Mouse (Mus musculus) lung, adult 18-20 months (tissue): Measurements from ENCODE around the gene Polr2l.
A peak's percentile ranks its signal among the peaks of the same experiment; 100 is the strongest.

Experiments
- DNase-seq, 2 experiments: peaks; one replicate each; pipeline ENCODE4 v3.0.0; 2022; ENCODE audit warnings: mixed read lengths in 2 of 2

Gene Polr2l

DNA sequence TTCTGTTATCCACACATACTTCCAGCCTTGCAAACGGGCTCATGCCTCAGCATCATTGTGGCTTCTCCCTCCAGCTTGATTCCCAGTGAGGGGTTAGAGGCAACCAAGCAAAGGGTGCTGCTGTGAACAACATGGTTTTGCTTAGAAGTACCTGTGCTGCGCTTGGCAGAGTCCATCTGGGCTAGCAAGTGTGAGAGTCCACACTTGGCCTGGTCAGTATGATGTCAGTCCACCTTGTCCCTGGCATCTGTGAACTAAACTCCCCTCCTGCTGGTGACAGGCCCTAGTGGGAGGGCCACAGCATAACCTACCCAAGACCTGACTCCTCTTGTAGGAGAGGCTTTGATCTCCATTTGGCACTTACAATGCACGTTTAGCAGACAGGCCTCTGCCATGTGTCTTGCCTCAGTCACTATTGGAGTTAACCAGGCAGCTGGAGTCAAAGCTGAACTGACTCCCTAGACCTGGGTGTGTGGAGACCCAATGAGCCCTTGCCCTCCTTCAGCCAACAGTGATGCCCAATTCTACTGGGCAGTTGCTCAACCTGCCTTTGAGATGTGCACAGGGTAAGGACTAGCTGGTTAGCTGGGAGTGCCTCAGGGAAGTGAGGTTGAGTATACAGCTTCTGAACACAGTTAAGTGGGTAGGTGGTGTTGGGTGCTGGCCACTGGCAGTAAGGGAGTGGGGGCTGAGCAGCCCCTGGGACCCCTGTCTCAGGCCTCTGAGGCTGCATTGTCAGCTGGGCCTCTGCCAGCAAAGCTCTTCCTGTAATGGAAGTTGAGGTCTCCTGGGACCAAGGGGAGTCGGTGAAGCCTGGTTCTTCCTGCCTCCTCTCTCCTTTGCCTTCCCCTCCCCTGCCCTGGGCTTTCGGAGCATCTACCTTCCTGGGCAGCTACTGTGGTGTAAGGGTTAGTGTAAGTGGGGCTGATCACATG, 9.5 kb upstream of the Polr2l start:
- no peak for DNase-seq

GRCm38 (mm10) chr7:141483114-141483653, 8.3 kb upstream of the Polr2l start:
- DNase-seq = no peak

DNA sequence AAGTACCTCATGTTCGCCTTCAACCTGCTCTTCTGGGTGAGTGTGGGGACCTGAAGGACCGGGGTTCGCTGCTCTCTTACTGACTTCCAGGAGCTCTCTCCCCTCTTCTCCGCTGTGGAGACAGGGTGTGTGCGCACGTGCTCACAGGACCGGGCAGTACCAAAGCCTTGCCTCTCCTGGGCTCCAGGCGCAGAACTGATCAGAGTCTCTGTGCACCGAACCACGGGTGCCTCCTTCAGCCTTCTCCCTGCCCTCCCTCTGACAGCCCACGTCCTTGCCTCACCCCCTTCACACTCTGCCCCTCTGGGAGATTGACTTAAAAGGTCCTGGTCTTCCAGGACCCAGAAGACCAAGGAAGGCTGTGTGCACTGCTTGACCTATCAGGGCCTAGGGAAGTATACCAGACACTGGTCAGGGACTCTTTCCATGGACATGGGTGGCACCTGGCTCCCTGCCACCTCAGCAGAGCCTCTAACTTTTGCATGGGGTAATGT, 7.6 kb upstream of the Polr2l start:
- no peak for DNase-seq

DNA sequence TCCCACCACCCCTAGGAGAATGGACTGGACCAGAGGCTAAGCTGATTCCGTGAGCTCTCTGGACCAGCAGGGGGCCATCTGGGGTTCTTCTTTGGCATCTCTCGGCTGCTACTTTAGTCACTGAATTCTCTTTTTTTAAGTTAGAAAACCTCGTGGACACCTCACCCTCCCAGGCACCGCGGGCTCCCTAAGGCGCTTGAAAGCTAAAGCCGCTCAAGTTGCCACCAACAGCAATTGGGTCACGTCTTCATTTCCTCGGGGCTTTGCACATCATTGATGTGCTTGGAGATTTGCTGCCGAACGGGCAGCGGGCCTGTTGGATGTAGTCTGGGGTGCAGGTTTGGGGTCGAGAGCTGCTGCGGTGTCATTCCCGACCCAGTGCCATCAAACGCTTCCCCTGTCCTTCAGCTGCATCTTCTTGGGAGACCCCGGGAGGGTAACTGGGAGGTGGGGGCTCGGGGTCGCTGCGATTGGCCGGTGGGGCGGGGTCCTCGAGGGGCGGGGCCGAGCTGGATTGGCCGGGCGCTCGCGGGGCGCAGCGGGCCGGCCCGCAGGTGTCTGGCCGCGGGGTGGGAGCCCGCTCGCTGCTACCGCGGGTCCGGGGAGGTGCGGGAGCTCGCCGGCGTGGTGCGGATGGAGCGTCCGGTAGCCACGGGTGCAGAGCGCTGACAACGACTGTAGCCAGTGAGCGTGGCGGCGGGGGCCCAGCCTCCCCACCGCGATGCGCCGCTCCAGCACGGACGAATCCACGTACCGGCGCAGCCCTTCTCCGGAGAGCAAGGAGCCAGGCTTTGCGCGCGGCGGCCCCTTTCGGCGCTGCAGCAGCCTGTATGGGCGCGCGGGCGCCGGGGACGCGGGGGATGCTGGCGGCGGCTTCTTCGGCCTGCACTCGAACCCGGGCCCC, 6.8 kb upstream of the Polr2l start:
- DNase-seq = peak; percentile 52 to 54

GRCm38 (mm10) chr7:141480842-141481497, 6.0 kb upstream of the Polr2l start:
- peak; percentile 69 to 73 for DNase-seq

DNA sequence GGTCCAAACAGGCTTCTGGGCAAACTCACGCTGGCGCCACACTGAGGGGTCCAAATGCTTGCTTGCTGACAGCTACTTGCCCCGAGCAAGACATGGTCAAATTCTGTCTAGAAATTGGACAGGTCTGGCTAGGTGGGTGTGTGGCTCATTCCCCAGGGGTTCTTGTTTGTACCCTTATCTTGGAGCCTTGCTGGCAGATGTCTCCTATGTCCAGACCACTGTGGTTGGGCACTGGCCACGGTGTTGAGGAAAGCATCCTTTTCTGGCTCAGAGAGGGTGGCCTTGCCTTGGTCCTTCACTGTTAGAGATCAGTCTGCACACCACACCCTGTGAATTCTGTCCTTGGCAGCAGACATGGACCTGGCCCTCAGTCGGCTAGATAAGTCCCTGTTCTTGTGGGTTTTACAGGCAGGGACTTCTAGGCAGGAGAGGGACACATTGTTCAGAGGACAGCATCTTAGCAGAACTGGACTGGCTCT, 3.4 kb upstream of the Polr2l start:
- peak in 1 of 2 experiments; percentile 4 for DNase-seq

GRCm38 (mm10) chr7:141477578-141478269, 2.8 kb upstream of the Polr2l start:
- DNase-seq = peak in 1 of 2 experiments; percentile 17

GRCm38 (mm10) chr7:141476981-141477370, 2.0 kb upstream of the Polr2l start:
- DNase-seq = peak; percentile 56 to 63

- DNase-seq = peak; percentile 90 to 94
These were observed 1.5 kb upstream of the Polr2l start for GRCm38 (mm10) chr7:141476226-141476980.

- DNase-seq = peak; percentile 19 to 28
These were observed 850 bp upstream of the Polr2l start for GRCm38 (mm10) chr7:141475805-141476158.

DNA sequence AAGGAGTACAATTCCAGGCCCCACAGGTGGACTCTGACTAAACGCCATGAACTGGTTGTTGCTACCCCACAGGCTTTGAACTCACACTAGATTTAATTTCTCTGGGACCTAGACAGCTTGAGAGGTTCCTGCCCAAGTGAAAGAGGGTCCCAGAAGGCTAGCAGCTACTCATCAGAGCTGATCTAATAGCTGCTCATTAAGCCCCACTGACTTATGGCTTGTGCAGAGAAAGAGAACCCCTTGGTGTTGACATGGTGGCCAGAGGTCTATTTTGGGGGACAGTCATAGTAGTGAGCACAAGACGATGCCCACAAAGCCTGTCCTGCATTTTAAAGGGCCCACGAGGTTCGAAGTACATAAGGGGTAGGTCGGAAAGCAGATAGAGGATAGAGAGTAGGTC, 772 bp downstream of the Polr2l start:
- no peak for DNase-seq

DNA sequence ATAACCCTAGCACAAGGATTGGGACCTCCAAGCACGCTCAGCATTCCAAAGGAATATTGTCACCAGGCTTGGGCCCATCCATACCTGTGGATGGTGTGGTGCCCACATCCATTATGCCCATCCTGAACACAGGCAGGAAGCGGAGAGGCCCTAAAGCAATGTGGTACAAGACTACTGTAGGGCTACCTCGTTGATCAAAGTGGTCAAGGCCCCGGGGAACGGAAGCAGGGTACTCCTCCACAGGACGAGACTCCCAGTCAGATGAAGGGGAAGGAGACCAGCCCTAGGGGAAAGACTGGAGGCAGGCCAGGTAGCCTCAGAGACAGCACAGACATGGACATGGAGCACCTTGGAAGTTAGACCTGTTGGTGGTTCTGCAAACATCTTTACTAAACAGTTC, 2.2 kb downstream of the Polr2l start:
- DNase-seq = no peak

- no peak for DNase-seq
These were observed 2.7 kb downstream of the Polr2l start for GRCm38 (mm10) chr7:141472226-141472625.

DNA sequence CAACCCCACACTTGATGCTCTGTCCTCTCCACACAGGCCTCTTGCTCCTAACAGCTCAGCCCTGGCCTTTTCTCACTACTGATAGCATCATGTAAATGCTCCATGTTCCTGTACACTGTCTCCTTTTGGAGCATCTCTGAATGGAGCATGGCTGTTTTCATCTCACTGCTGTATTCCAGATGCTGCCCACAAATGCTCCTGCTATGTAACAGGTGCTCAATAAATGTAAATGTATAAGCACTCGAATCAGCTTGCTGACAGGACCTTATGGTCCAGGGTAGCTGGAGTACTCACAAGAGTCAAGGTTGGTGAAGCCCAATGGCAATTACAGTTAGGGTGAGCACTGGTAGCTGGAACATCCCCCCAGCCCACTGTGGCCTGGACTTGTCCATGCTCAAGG, 3.7 kb downstream of the Polr2l start:
- no peak for DNase-seq

GRCm38 (mm10) chr7:141470637-141470944, 4.3 kb downstream of the Polr2l start:
- no peak for DNase-seq

DNA sequence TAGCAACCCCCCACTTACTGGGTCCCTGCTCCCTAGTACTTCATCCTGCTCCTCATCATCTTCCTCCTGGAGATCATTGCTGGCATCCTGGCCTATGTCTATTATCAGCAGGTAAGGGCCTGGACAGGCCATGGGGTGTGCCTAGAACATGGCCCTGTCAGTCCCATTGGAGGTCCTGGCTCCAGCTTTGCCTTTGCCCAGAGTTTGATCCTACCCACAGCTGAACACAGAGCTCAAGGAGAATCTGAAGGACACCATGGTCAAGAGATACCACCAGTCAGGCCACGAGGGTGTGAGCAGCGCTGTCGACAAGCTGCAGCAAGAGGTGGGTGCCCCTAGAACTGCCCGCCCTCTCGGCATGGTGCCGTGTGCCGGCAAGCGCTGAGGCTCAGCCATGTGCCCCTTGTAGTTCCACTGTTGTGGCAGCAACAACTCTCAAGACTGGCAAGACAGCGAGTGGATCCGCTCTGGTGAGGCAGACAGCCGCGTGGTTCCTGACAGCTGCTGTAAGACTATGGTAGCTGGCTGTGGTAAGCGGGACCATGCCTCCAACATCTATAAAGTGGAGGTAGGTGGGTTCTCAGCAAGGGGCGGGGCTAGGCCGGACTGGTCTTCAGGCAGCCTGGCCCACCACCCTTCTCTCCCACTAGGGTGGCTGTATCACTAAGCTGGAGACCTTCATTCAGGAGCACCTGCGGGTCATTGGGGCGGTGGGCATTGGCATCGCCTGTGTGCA, 4.9 kb downstream of the Polr2l start:
- DNase-seq = no peak

DNA sequence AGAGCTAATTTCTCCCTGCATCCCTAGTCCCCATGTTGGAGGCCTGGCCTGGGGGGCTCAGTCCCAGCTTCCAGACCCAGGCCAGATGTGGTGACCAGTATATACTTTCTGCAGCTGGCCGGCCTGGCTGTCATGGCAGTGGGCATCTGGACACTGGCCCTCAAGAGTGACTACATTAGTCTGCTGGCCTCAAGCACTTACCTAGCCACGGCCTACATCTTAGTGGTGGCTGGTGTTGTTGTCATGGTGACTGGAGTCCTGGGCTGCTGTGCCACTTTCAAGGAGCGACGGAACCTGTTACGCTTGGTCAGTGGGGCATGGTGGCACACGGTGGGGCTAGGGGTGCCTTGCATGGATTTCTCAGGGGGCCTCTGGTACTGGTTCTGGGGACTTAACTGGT, 5.6 kb downstream of the Polr2l start:
- peak in 1 of 2 experiments; percentile 11 for DNase-seq

- DNase-seq = peak; percentile 81 to 86
These were observed 6.3 kb downstream of the Polr2l start for GRCm38 (mm10) chr7:141468522-141469211.

- peak; percentile 49 to 51 for DNase-seq
These were observed 6.8 kb downstream of the Polr2l start for GRCm38 (mm10) chr7:141468164-141468521.
